Mouse (Mus musculus): Measurements from ENCODE around the gene Ell3.
"Not testable (repeated sequence)": the region's sequence is repeated elsewhere in the genome, so short reads cannot be mapped to it uniquely, and the experiment has no call there.

Ell3 gene

GRCm38 (mm10) chr2:121444178-121444577 lies at the start of gene Ell3:
Gene Ell3, minus strand, starts transcription at chr2:121444278.
- no peak for DNase-seq (ENCODE audit: low spot score)

GRCm38 (mm10) chr2:121484403-121484802 lies 40.3 kb upstream of the Ell3 start:
- DNase-seq (ENCODE audit: low spot score), result not testable (repeated sequence)

- DNase-seq (ENCODE audit: low spot score), result no peak
Observed at GRCm38 (mm10) chr2:121483576-121483975, 39.5 kb upstream of the Ell3 start.

GRCm38 (mm10) chr2:121480916-121481315 lies 36.8 kb upstream of the Ell3 start:
- not testable (repeated sequence) for DNase-seq (ENCODE audit: low spot score)

GRCm38 (mm10) chr2:121480498-121480897 lies 36.4 kb upstream of the Ell3 start:
- peak; percentile 8 for DNase-seq (ENCODE audit: low spot score)

- no peak for DNase-seq (ENCODE audit: low spot score)
Observed at GRCm38 (mm10) chr2:121477491-121478266, 33.6 kb upstream of the Ell3 start.

GRCm38 (mm10) chr2:121475306-121475705 lies 31.2 kb upstream of the Ell3 start:
- not testable (repeated sequence) for DNase-seq (ENCODE audit: low spot score)

- no peak for DNase-seq (ENCODE audit: low spot score)
Observed at GRCm38 (mm10) chr2:121474180-121474535, 30.1 kb upstream of the Ell3 start.

- DNase-seq (ENCODE audit: low spot score), result peak; percentile 91
Observed at GRCm38 (mm10) chr2:121473301-121474179, 29.5 kb upstream of the Ell3 start, which contains the start of gene Mfap1b. Gene Mfap1b, minus strand, starts transcription at chr2:121474067.

- DNase-seq (ENCODE audit: low spot score), result not testable (repeated sequence)
Observed at GRCm38 (mm10) chr2:121472783-121473182, 28.7 kb upstream of the Ell3 start.

- not testable (repeated sequence) for DNase-seq (ENCODE audit: low spot score)
Observed at GRCm38 (mm10) chr2:121468982-121469381, 24.9 kb upstream of the Ell3 start.

GRCm38 (mm10) chr2:121460071-121460470 lies 16.0 kb upstream of the Ell3 start:
- DNase-seq (ENCODE audit: low spot score), result no peak

GRCm38 (mm10) chr2:121456692-121457642 lies 12.9 kb upstream of the Ell3 start, which contains the start of gene Serinc4:
Gene Serinc4, minus strand, starts transcription at chr2:121456781.
- DNase-seq (ENCODE audit: low spot score), result peak; percentile 84

- no peak for DNase-seq (ENCODE audit: low spot score)
Observed at GRCm38 (mm10) chr2:121455534-121455933, 11.5 kb upstream of the Ell3 start.

- DNase-seq (ENCODE audit: low spot score), result no peak
Observed at GRCm38 (mm10) chr2:121453917-121454316, 9.8 kb upstream of the Ell3 start.

- no peak for DNase-seq (ENCODE audit: low spot score)
Observed at GRCm38 (mm10) chr2:121452990-121453389, 8.9 kb upstream of the Ell3 start, which contains the start of gene Hypk. Gene Hypk, plus strand, starts transcription at chr2:121453290.

GRCm38 (mm10) chr2:121452361-121452760 lies 8.3 kb upstream of the Ell3 start:
- DNase-seq (ENCODE audit: low spot score), result no peak

- no peak for DNase-seq (ENCODE audit: low spot score)
Observed at GRCm38 (mm10) chr2:121450093-121450492, 6.0 kb upstream of the Ell3 start.

- no peak for DNase-seq (ENCODE audit: low spot score)
Observed at GRCm38 (mm10) chr2:121449545-121450011, 5.5 kb upstream of the Ell3 start.

- DNase-seq (ENCODE audit: low spot score), result peak; percentile 99
Observed at GRCm38 (mm10) chr2:121448739-121449535, 4.9 kb upstream of the Ell3 start, which contains the start of gene Serf2. Gene Serf2, plus strand, starts transcription at chr2:121449195.
